ENCODE assay signal across 18 mouse cellular contexts in the genomic region with DNA sequence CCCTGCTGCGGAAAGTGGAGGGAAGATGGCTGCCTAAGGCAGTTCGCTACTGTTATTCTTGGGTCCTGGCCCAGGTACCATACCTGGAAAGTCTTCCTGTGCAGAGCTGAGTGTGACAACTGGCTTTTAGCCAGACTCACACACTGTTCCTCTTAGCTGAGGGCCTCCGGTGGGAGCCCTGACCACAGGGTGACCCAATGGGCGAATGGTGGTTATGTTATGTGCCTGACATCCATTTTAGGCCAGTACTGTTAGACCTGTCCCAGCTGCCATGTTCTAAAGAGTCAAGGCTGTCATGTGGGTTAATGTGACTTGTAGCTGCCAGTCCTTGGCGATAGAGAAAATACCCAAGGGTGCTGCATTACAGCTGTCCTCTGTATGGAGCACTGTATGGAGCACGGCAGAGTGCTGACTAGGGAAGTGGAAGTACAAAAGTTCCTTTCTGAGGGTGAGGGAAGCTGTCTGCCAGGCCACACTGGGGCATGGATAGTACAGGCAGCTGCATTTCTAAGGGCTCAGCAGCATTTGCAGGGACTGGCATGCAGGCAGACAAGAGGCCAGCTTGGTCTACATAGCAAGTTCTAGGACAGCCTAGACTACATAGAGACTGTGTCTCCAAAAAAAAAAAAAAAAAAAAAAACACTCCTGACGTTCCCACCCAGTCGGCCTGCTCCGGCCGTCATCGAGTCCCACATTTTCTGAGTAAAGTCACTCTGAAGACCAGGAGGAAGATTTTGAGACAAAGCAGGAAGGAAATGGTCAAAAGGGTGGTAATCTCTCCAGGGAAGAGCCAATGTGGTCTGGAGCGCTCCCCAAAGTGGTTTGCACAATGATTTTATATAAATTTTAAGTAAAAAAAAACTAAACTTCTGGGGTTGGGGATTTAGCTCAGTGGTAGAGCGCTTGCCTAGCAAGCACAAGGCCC. TPM values are rescaled to one million over a fixed set of nuclear protein-coding genes. Genes with fewer than 3 reads are reported as not detected.
A peak's percentile ranks its signal among the peaks of the same experiment; 100 is the strongest.
DNase-seq lines count a peak whose midpoint lies in the region; ATAC-seq and TF ChIP-seq lines count a peak whose summit lies in the region.
"Had no signal": no experiment of that assay in that cellular context is flagged by ENCODE, and none has a peak within 500 bp of the region (broad histone marks: within the 10 kb centered on the region; RNA-seq: fewer than 3 reads in every experiment).

No protein-coding gene starts in this region.

- 77% methylated on average over 13 of the region's 13 CpGs for WGBS in kidney, adult 2 months
- WGBS in liver, embryonic 12.5 days (ENCODE audit: insufficient replicate concordance) = 67% methylated on average over 12 of the region's 13 CpGs

- TF ChIP-seq EP300 in MEL (IDR thresholded peaks at IDR 0.05; ENCODE audit: low read depth in 1 of 2, low read length in 2 of 2) = no peak

- no peak for TF ChIP-seq CTCF in kidney, adult 2 months (conservative IDR thresholded peaks at IDR 0.05; ENCODE audit: insufficient read depth, insufficient read length, low read depth, low read length)
- no peak for TF ChIP-seq CTCF in MEL (IDR thresholded peaks at IDR 0.05 in 2 of 3, conservative IDR thresholded peaks at IDR 0.05 in 1 of 3; ENCODE audit: control insufficient read depth in 1 of 3, insufficient read depth in 1 of 3, low read depth in 2 of 3, low read length in 3 of 3, poor library complexity in 1 of 3, severe bottlenecking in 1 of 3)

- H3K4me1 ChIP-seq in kidney, adult 2 months (ENCODE audit: control insufficient read depth, insufficient read depth, low read length) = no peaks in the 10 kb centered on the region
- H3K4me1 ChIP-seq in MEL (ENCODE audit: control insufficient read depth in 1 of 2, insufficient read depth in 2 of 2, low read length in 2 of 2) = no peaks in the 10 kb centered on the region
- H3K4me1 ChIP-seq in liver, embryonic 12.5 days = no peaks in the 10 kb centered on the region
- H3K4me1 ChIP-seq: lung, embryonic 15.5 days; midbrain, embryonic 15.5 days had no signal

- no peak overlapping the region for H3K27ac ChIP-seq in kidney, adult 2 months (ENCODE audit: insufficient read depth, low read depth, low read length)
- H3K27ac ChIP-seq in MEL (ENCODE audit: control insufficient read depth, low read depth, low read length) = no peak overlapping the region
- no peak overlapping the region for H3K27ac ChIP-seq in liver, embryonic 12.5 days
- H3K27ac ChIP-seq: hindbrain, postnatal 0 days; lung, embryonic 15.5 days; midbrain, embryonic 15.5 days had no signal

- peak; percentile 24; the same call in 1 of the 2 replicates for ATAC-seq in liver, embryonic 12.5 days
- peak; percentile 47; the same call in 1 of the 2 replicates for ATAC-seq in monocyte, adult 5-6 weeks (replicated peaks; ENCODE audit: insufficient number of reproducible peaks, low FRiP score, low TSS enrichment, poor library complexity, severe bottlenecking)
- ATAC-seq: CD4-positive, CD25-positive, alpha-beta regulatory T cell, adult 4 months; forebrain, embryonic 16.5 days; hindbrain, postnatal 0 days; midbrain, embryonic 15.5 days had no signal

- H3K9me3 ChIP-seq in MEL (replicated peaks; ENCODE audit: insufficient read depth, low read length) = no peaks in the 10 kb centered on the region
- no peaks in the 10 kb centered on the region for H3K9me3 ChIP-seq in liver, embryonic 12.5 days (replicated peaks)
- H3K9me3 ChIP-seq: heart, embryonic 12.5 days; lung, embryonic 15.5 days; midbrain, embryonic 15.5 days had no signal

- H3K9ac ChIP-seq in MEL (ENCODE audit: control insufficient read depth, low read depth, low read length, poor library complexity, severe bottlenecking) = no peak overlapping the region
- H3K9ac ChIP-seq in liver, embryonic 12.5 days = no peak overlapping the region
- H3K9ac ChIP-seq: heart, embryonic 12.5 days; lung, embryonic 15.5 days; midbrain, embryonic 15.5 days had no signal

- H3K79me2 ChIP-seq in MEL (ENCODE audit: control insufficient read depth, insufficient read depth, low read length, poor library complexity) = no peaks in the 10 kb centered on the region

- no peak overlapping the region for H3K4me3 ChIP-seq in kidney, adult 2 months (ENCODE audit: insufficient read depth, low read depth, low read length)
- no peak overlapping the region for H3K4me3 ChIP-seq in MEL (ENCODE audit: control insufficient read depth in 1 of 2, insufficient read depth in 1 of 2, low read depth in 2 of 2, low read length in 2 of 2)
- H3K4me3 ChIP-seq in liver, embryonic 12.5 days = no peak overlapping the region
- H3K4me3 ChIP-seq: heart, embryonic 12.5 days; lung, embryonic 15.5 days; midbrain, embryonic 15.5 days had no signal

- no peak overlapping the region for H3K4me2 ChIP-seq in liver, embryonic 12.5 days
- H3K4me2 ChIP-seq: heart, embryonic 12.5 days; lung, embryonic 15.5 days; midbrain, embryonic 15.5 days had no signal

- no peaks in the 10 kb centered on the region for H3K27me3 ChIP-seq in kidney, adult 2 months (replicated peaks; ENCODE audit: control insufficient read depth, insufficient read depth, low read length)
- H3K27me3 ChIP-seq in MEL (ENCODE audit: control insufficient read depth in 1 of 2, insufficient read depth in 2 of 2, low read length in 2 of 2) = no peaks in the 10 kb centered on the region
- no peaks in the 10 kb centered on the region for H3K27me3 ChIP-seq in liver, embryonic 12.5 days (replicated peaks)
- H3K27me3 ChIP-seq: heart, embryonic 12.5 days; lung, embryonic 15.5 days; midbrain, embryonic 15.5 days had no signal

- peak; percentile 45 for DNase-seq in kidney, adult 2 months
- no peak for DNase-seq in kidney, adult 8-10 months
- DNase-seq in MEL (ENCODE audit: low read depth, low spot score) = peak; percentile 32
- no peak for DNase-seq in spleen, postnatal 4 days (ENCODE audit: low spot score in 2 of 2)
- no peak for DNase-seq in left cerebral cortex, adult 11 months (ENCODE audit: low spot score)
- DNase-seq: cerebellum, adult 9-11 months; gastrocnemius, postnatal 36 days; heart, postnatal 4 days; kidney, adult 9 months; layer of hippocampus, postnatal 36 days had no signal

- H3K36me3 ChIP-seq in kidney, adult 2 months (ENCODE audit: control insufficient read depth, insufficient read depth, low read length) = peaks cover 2% of the 10 kb centered on the region
- peaks cover 0 to 4% of the 10 kb centered on the region in 2 experiments; a peak in 2 of 4 replicates for H3K36me3 ChIP-seq in MEL (ENCODE audit: control insufficient read depth in 1 of 2, insufficient read depth in 2 of 2, low read length in 2 of 2)
- H3K36me3 ChIP-seq in liver, embryonic 12.5 days = peaks cover 54% of the 10 kb centered on the region

- TF ChIP-seq POLR2A in kidney, adult 2 months (IDR thresholded peaks at IDR 0.05; ENCODE audit: low read depth, low read length) = no peak
- TF ChIP-seq POLR2A in MEL (IDR thresholded peaks at IDR 0.05; ENCODE audit: control insufficient read depth in 1 of 2, insufficient read depth in 1 of 2, low read depth in 1 of 2, low read length in 2 of 2, poor library complexity in 1 of 2) = no peak

- TF ChIP-seq RAD21 in MEL (IDR thresholded peaks at IDR 0.05; ENCODE audit: low read depth, low read length) = no peak

TF ChIP-seq in MEL, 35 proteins besides CTCF, POLR2A, EP300 and RAD21:
- no peak for TF ChIP-seq POLR2AphosphoS2 (IDR thresholded peaks at IDR 0.05; ENCODE audit: low read length)
- TF ChIP-seq ZMIZ1 (IDR thresholded peaks at IDR 0.05; ENCODE audit: low read depth, low read length) = peak; percentile 22; the same call in 1 of the 2 replicates

RNA-seq across cellular contexts. Expression of a gene that starts 23.7 kb away (rescaled TPM):
- polyA plus RNA-seq in kidney, adult 2 months (2012; rRNA removed) = 69.2 and 70.5 TPM in 2 replicates
- total RNA-seq in MEL (2012; rRNA removed) = 37.0 and 130 TPM in 2 replicates
- polyA plus RNA-seq in MEL (2012; ENCODE audit: insufficient read depth in 1 of 2, insufficient read length in 2 of 2, low read depth in 1 of 2, low replicate concordance in 2 of 2, missing spikeins in 1 of 2) = 100 to 1,000 TPM in 1 of 2 experiments, not detected in 1; 135 TPM
- 81.0 and 81.8 TPM in 2 replicates for polyA plus RNA-seq in liver, embryonic 12.5 days (2016; fragmentation: Nextera tagmentation; extraction: Ambion mirVana)
- 8.5 to 11.0 TPM (median 10.1 TPM) in 3 replicates for total RNA-seq in monocyte, adult 5-6 weeks (2017)

RNA-seq across cellular contexts. Expression of a gene that starts 39.6 kb away (rescaled TPM):
- polyA plus RNA-seq in kidney, adult 2 months (2012; rRNA removed) = 43.5 and 64.0 TPM in 2 replicates
- 2.1 and 2.8 TPM in 2 replicates for total RNA-seq in MEL (2012; rRNA removed)
- polyA plus RNA-seq in MEL (2012; ENCODE audit: insufficient read depth in 1 of 2, insufficient read length in 2 of 2, low read depth in 1 of 2, low replicate concordance in 2 of 2, missing spikeins in 1 of 2) = 10 to 100 TPM in 1 of 2 experiments, not detected in 1; 12.4 TPM
- polyA plus RNA-seq in liver, embryonic 12.5 days (2016; fragmentation: Nextera tagmentation; extraction: Ambion mirVana) = 3.7 and 4.3 TPM in 2 replicates
- 6.5 to 17.5 TPM (median 11.3 TPM) in 3 replicates for total RNA-seq in monocyte, adult 5-6 weeks (2017)

RNA-seq across cellular contexts. Expression of a gene that starts 39.7 kb away (rescaled TPM):
- 24.2 and 24.3 TPM in 2 replicates for polyA plus RNA-seq in kidney, adult 2 months (2012; rRNA removed)
- total RNA-seq in MEL (2012; rRNA removed) = 29.8 and 30.9 TPM in 2 replicates
- 10 to 100 TPM in 1 of 2 experiments, not detected in 1; 46.6 TPM for polyA plus RNA-seq in MEL (2012; ENCODE audit: insufficient read depth in 1 of 2, insufficient read length in 2 of 2, low read depth in 1 of 2, low replicate concordance in 2 of 2, missing spikeins in 1 of 2)
- 24.9 and 26.9 TPM in 2 replicates for polyA plus RNA-seq in liver, embryonic 12.5 days (2016; fragmentation: Nextera tagmentation; extraction: Ambion mirVana)
- total RNA-seq in monocyte, adult 5-6 weeks (2017) = 39.1 to 56.7 TPM (median 53.9 TPM) in 3 replicates

RNA-seq across cellular contexts. Expression of a gene that starts 54.9 kb away (rescaled TPM):
- 0.03 and 0.06 TPM in 2 replicates for polyA plus RNA-seq in kidney, adult 2 months (2012; rRNA removed)
- not detected in 2 replicates for total RNA-seq in MEL (2012; rRNA removed)
- polyA plus RNA-seq in MEL (2012; ENCODE audit: insufficient read depth in 1 of 2, insufficient read length in 2 of 2, low read depth in 1 of 2, low replicate concordance in 2 of 2, missing spikeins in 1 of 2) = not detected
- 0.05 TPM in 2 replicates for polyA plus RNA-seq in liver, embryonic 12.5 days (2016; fragmentation: Nextera tagmentation; extraction: Ambion mirVana)
- total RNA-seq in monocyte, adult 5-6 weeks (2017) = not detected in 3 replicates
- total RNA-seq: gastrocnemius, postnatal 36 days had no signal
- polyA plus RNA-seq: CD4-positive, CD25-positive, alpha-beta regulatory T cell, adult 4 months had no signal

Comparison
In these comparisons a context has a peak if more than half of its experiments do, and no peak if none do; other contexts are left out.
1. DNase-seq: peak in kidney, adult 2 months (single experiment) and MEL (single experiment); none in kidney, adult 8-10 months (0 of 2), spleen, postnatal 4 days (0 of 2) and left cerebral cortex, adult 11 months (single experiment).